Mouse (Mus musculus): Measurements from ENCODE around the gene Zfp933. TPM values are rescaled to one million over a fixed set of nuclear protein-coding genes. Genes with fewer than 3 reads are reported as not detected.
"Not testable (repeated sequence)": the region's sequence is repeated elsewhere in the genome, so short reads cannot be mapped to it uniquely, and the experiment has no call there.

Zfp933 gene
- polyA plus RNA-seq, 1 experiment: 10.0 TPM

DNA sequence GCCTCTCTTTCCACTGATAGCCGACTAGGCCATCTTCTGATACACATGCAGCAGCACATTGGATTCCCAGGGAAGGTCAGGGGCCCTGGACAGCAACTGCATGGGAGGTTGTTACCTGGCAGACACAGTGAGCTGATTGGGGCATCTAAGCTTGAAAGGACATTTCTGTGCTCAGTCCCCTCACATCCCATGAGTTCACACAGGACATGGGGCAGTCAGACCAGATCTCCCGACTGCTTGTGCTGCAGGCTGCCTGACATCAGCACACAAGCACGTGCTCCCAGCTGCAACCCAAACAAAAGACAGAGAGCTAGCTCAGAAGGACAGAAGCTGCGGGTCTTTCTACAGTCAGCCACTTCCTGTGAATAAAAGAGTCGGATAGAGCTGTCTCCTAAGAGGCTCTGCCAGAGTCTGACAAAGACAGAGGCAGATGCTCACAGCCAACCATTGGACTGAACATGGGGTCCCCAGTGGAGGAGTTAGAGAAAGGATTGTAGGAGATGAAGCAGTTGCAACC lies 34.9 kb downstream of the Zfp933 start:
- Histone ChIP-seq H3K4me3 (ENCODE audit: insufficient read depth, low read length) (no peak overlapping the region), H3K4me1 (ENCODE audit: control insufficient read depth, insufficient read depth, low read length) (no peaks in the 10 kb centered on the region), H3K27ac (ENCODE audit: insufficient read depth, low read length) (no peak overlapping the region)
- TF ChIP-seq POLR2A (IDR thresholded peaks at IDR 0.05; ENCODE audit: extremely low read depth, insufficient read depth, low read length) (no peak), CTCF (IDR thresholded peaks at IDR 0.05; ENCODE audit: extremely low read depth, insufficient read depth, low read length) (no peak)

- H3K27ac ChIP-seq (ENCODE audit: insufficient read depth, low read length); H3K4me1 ChIP-seq (ENCODE audit: control insufficient read depth, insufficient read depth, low read length): not testable (repeated sequence)
- peak overlapping the region; percentile 31; the same call in 1 of the 2 replicates for H3K4me3 ChIP-seq (ENCODE audit: insufficient read depth, low read length)
These were observed 38.2 kb downstream of the Zfp933 start for GRCm38 (mm10) chr4:147809966-147810304.

DNA sequence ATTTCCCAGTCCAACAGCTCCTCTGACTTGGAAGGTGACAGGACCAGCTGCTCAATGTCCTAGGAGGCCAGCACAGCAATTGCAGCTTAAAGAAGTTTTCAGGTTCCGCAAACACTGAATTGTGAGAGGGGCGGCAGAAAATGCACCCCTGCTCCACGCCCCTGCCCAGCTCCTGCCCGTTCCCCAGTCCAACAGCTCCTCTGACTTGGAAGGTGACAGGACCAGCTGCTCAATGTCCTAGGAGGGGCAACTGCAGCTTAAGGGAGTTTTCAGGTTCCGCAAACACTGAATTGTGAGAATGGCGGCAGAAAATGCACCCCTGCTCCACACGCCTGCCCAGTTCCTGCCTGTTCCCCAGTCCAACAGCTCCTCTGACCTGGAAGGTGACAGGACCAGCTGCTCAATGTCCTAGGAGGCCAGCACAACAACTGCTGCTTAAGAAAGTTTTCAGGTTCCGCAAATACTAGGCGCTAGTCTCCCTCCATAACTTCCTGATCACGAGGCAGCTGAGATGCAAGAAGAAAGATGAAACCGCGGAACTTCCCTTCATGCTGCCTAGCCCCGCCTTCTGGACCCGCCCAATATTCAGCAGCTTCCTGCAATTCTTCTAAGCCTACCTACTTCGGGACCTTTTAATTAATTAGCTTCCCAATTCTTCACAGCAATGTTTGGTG lies 38.7 kb downstream of the Zfp933 start, which contains the start of gene Zfp984:
Zfp984 (minus strand) TSS at position 497 of the 674 bp plus-strand sequence.
- not testable (repeated sequence) for H3K27ac ChIP-seq (ENCODE audit: insufficient read depth, low read length); H3K4me1 ChIP-seq (ENCODE audit: control insufficient read depth, insufficient read depth, low read length)
- H3K4me3 ChIP-seq (ENCODE audit: insufficient read depth, low read length): peak within 1 kb of the TSS; percentile 31

DNA sequence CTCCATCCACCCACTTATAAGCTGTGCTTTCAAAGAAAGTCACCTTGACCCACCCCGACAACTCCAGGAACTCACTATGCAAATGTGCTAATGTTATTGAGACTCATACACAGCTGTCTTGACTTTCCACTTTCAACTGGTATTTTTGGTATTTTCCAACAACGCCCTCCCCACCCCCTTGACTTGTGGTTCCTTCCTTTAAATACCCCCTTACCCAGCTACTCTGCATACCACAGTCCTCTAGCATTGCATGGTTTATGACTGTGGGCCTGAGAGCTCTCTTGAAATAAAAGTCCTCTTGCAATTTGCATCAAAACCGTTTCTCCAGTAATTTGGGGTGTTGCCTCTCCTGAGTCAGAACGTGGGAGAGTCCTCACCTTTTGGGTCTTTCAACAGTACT lies 39.7 kb downstream of the Zfp933 start:
- H3K27ac ChIP-seq (ENCODE audit: insufficient read depth, low read length); H3K4me1 ChIP-seq (ENCODE audit: control insufficient read depth, insufficient read depth, low read length); H3K4me3 ChIP-seq (ENCODE audit: insufficient read depth, low read length): not testable (repeated sequence)

GRCm38 (mm10) chr4:147795308-147795707 lies 52.9 kb downstream of the Zfp933 start:
- not testable (repeated sequence) for H3K4me1 ChIP-seq (ENCODE audit: control insufficient read depth, insufficient read depth, low read length); H3K4me3 ChIP-seq (ENCODE audit: insufficient read depth, low read length)

GRCm38 (mm10) chr4:147794026-147794665 lies 54.0 kb downstream of the Zfp933 start:
- not testable (repeated sequence) for H3K27ac ChIP-seq (ENCODE audit: insufficient read depth, low read length); H3K4me3 ChIP-seq (ENCODE audit: insufficient read depth, low read length)

More at GRCm38 (mm10) chr4:147795308-147795707, 52.9 kb downstream of the Zfp933 start:
- H3K27ac ChIP-seq (ENCODE audit: insufficient read depth, low read length): not testable (repeated sequence)

DNA sequence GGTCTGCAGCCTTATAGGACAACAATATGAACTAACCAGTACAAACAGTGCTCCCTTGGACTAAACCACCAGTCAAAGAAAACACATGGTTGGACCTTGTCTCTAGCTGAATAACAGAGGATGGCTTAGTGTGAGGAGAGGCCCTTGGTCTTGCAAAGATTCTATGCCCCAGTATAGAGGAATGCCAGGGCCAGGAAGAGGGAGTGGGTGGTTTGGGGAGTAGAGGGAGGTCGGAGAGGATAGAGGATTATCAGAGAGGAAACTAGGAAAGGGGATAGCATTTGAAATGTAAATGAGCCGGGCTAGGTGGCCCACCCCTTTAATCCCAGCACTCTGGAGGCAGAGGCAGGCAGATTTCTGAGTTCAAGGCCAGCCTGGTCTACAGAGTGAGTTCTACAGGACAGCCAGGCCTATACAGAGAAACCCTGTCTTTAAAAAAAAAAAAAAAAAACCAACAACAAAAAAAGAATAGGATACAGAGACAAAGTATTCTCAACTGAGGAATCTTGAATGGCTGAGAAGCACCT lies 54.7 kb downstream of the Zfp933 start:
- not testable (repeated sequence) for H3K4me1 ChIP-seq (ENCODE audit: control insufficient read depth, insufficient read depth, low read length); H3K27ac ChIP-seq (ENCODE audit: insufficient read depth, low read length); H3K4me3 ChIP-seq (ENCODE audit: insufficient read depth, low read length)

More at GRCm38 (mm10) chr4:147794026-147794665, 54.0 kb downstream of the Zfp933 start:
- H3K4me1 ChIP-seq (ENCODE audit: control insufficient read depth, insufficient read depth, low read length): not testable (repeated sequence)

DNA sequence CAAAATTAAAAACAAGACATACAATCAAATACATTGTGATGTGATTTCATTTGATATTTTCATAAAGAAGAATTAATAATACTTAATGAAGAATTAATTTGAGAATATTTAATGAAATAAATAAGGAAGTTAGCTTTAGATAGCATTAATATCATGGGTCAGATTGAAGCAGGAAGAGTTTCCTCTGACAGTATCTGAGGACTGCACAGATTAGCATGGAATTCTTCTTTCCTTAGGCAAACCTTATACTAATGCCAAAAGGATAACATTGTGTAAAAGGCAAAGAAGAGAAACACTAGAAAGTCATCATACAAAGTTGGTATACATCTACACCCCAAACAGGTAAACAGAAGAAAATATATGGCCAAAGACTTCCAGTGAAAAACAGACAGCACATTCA lies 56.4 kb downstream of the Zfp933 start:
- H3K4me3 ChIP-seq (ENCODE audit: insufficient read depth, low read length); H3K27ac ChIP-seq (ENCODE audit: insufficient read depth, low read length); H3K4me1 ChIP-seq (ENCODE audit: control insufficient read depth, insufficient read depth, low read length): not testable (repeated sequence)

Other genes starting within 250 kb of the Zfp933 start
- gene Zfp979, start 205.9 kb downstream of the Zfp933 start, polyA plus RNA-seq (2012; rRNA removed): 0.30 and 0.40 TPM in 2 replicates
- not detected in 2 replicates for gene Zfp534, start 145.8 kb downstream of the Zfp933 start, polyA plus RNA-seq (2012; rRNA removed)
- 3.7 and 4.0 TPM in 2 replicates for gene Zfp984, start 38.6 kb downstream of the Zfp933 start, polyA plus RNA-seq (2012; rRNA removed)
- gene Miip, start 20.4 kb upstream of the Zfp933 start, polyA plus RNA-seq (2012; rRNA removed): 57.6 and 62.3 TPM in 2 replicates
- 7.1 and 7.8 TPM in 2 replicates for gene Fv1, start 20.6 kb upstream of the Zfp933 start, polyA plus RNA-seq (2012; rRNA removed)
- 101 and 105 TPM in 2 replicates for gene Mfn2, start 56.3 kb upstream of the Zfp933 start, polyA plus RNA-seq (2012; rRNA removed)
- 21.9 and 24.4 TPM in 2 replicates for gene Plod1, start 88.4 kb upstream of the Zfp933 start, polyA plus RNA-seq (2012; rRNA removed)
- 33.2 TPM in 2 replicates for gene 2510039O18Rik, start 92.5 kb upstream of the Zfp933 start, polyA plus RNA-seq (2012; rRNA removed)
- not detected in 2 replicates for gene Nppb, start 137.4 kb upstream of the Zfp933 start, polyA plus RNA-seq (2012; rRNA removed)
- gene Nppa, start 152.4 kb upstream of the Zfp933 start, polyA plus RNA-seq (2012; rRNA removed): 0.21 TPM in 2 replicates
- gene Clcn6, start 190.5 kb upstream of the Zfp933 start, polyA plus RNA-seq (2012; rRNA removed): 44.6 and 45.0 TPM in 2 replicates
- gene Mthfr, start 190.7 kb upstream of the Zfp933 start, polyA plus RNA-seq (2012; rRNA removed): 32.2 and 34.2 TPM in 2 replicates
- gene Agtrap, start 239.7 kb upstream of the Zfp933 start, polyA plus RNA-seq (2012; rRNA removed): 5.8 and 6.1 TPM in 2 replicates